In genomic region chr5:65678826-65679225, GRCm38 (mm10) we compare ENCODE assay signal across 14 mouse cellular contexts. TPM values are rescaled to one million over a fixed set of nuclear protein-coding genes. Genes with fewer than 3 reads are reported as not detected.
DNase-seq lines count a peak whose midpoint lies in the region; ATAC-seq and TF ChIP-seq lines count a peak whose summit lies in the region.
"Had no signal": no experiment of that assay in that cellular context is flagged by ENCODE, and none has a peak within 500 bp of the region (broad histone marks: within the 10 kb centered on the region; RNA-seq: fewer than 3 reads in every experiment).

No protein-coding gene starts in this region.

- H3K4me1 ChIP-seq in megakaryocyte, embryonic 14.5 days, result peaks cover 34% of the 10 kb centered on the region
- peaks cover 5% of the 10 kb centered on the region for H3K4me1 ChIP-seq in heart, adult 2 months (ENCODE audit: control insufficient read depth, insufficient read depth, low read length)
- H3K4me1 ChIP-seq: embryonic facial prominence, embryonic 12.5 days; limb, embryonic 13.5 days had no signal

- H3K27ac ChIP-seq in gastrocnemius, adult 2 months, result peak overlapping the region; percentile 76
- H3K27ac ChIP-seq in heart, adult 2 months, result peak overlapping the region; percentile 19
- H3K27ac ChIP-seq: embryonic facial prominence, embryonic 12.5 days; limb, embryonic 13.5 days had no signal

- TF ChIP-seq EP300 in heart, adult 2 months (IDR thresholded peaks at IDR 0.05; ENCODE audit: insufficient read depth, low read depth, low read length), result no peak

- H3K79me2 ChIP-seq in heart, adult 2 months (replicated peaks; ENCODE audit: control insufficient read depth, insufficient read depth, low read length), result peaks cover 2% of the 10 kb centered on the region

- H3K4me3 ChIP-seq in gastrocnemius, adult 2 months, result peak overlapping the region; percentile 21; the same call in 1 of the 2 replicates
- H3K4me3 ChIP-seq in megakaryocyte, embryonic 14.5 days (replicated peaks), result peak overlapping the region; percentile 19
- no peak overlapping the region for H3K4me3 ChIP-seq in heart, adult 2 months
- H3K4me3 ChIP-seq: embryonic facial prominence, embryonic 12.5 days; limb, embryonic 13.5 days had no signal

- peaks cover 70% of the 10 kb centered on the region for H3K36me3 ChIP-seq in megakaryocyte, embryonic 14.5 days (replicated peaks; ENCODE audit: low read length)
- H3K36me3 ChIP-seq in heart, adult 2 months (ENCODE audit: control insufficient read depth, insufficient read depth, low read length), result peaks cover 9% of the 10 kb centered on the region

- DNase-seq in gastrocnemius, adult 2 months, result peak; percentile 74
- DNase-seq in gastrocnemius, postnatal 10 days, result no peak
- peak; percentile 38 to 56 for DNase-seq in heart, adult 2 months
- peak; percentile 54 for DNase-seq in heart, postnatal 4 days
- no peak for DNase-seq in ovary, postnatal 10 days (ENCODE audit: low spot score)
- DNase-seq in kidney, postnatal 36 days, result no peak
- DNase-seq: cerebellum, adult 9-11 months; kidney, postnatal 4 days; thymus, postnatal 14 days had no signal

- no peak for ATAC-seq in megakaryocyte, adult 5-6 weeks (ENCODE audit: poor library complexity, severe bottlenecking)
- ATAC-seq: Patski had no signal

- H3K9ac ChIP-seq in heart, adult 2 months (ENCODE audit: low read depth, low read length), result no peak overlapping the region
- H3K9ac ChIP-seq: embryonic facial prominence, embryonic 12.5 days; limb, embryonic 13.5 days had no signal

- WGBS in heart, adult 2 months, result 49% methylated on average over 5 of the region's 5 CpGs

- TF ChIP-seq CTCF in gastrocnemius, adult 2 months (IDR thresholded peaks at IDR 0.05), result no peak
- TF ChIP-seq CTCF in heart, adult 2 months (IDR thresholded peaks at IDR 0.05), result no peak

- intact Hi-C loops in gastrocnemius, adult 2 months (cut with DNase I), result no loop called here
- intact Hi-C loops in heart, adult 2 months (cut with DNase I), result no loop called here

- no peaks in the 10 kb centered on the region for H3K9me3 ChIP-seq in megakaryocyte, embryonic 14.5 days
- H3K9me3 ChIP-seq: embryonic facial prominence, embryonic 12.5 days had no signal

- H3K27me3 ChIP-seq in megakaryocyte, embryonic 14.5 days (replicated peaks), result no peaks in the 10 kb centered on the region
- H3K27me3 ChIP-seq in heart, adult 2 months (ENCODE audit: control insufficient read depth, insufficient read depth, low read length), result no peaks in the 10 kb centered on the region
- H3K27me3 ChIP-seq: embryonic facial prominence, embryonic 12.5 days; limb, embryonic 13.5 days; Patski had no signal

- no peak for TF ChIP-seq POLR2A in heart, adult 2 months (IDR thresholded peaks at IDR 0.05; ENCODE audit: insufficient read depth, low read depth, low read length)

RNA-seq across cellular contexts. Expression of gene Pds5a, which starts 19.2 kb away (rescaled TPM):
- 10 to 100 TPM; 46.7 to 49.0 TPM for total RNA-seq in gastrocnemius, adult 2 months (2021)
- 10 to 100 TPM; 47.5 to 59.1 TPM for total RNA-seq in gastrocnemius, postnatal 10 days (2021)
- polyA plus RNA-seq in megakaryocyte, embryonic 14.5 days (2012; ENCODE audit: insufficient read depth, low replicate concordance), result 1.8 and 4.8 TPM in 2 replicates
- 159 and 200 TPM in 2 replicates for total RNA-seq in megakaryocyte, adult 5-6 weeks (2015)
- total RNA-seq in megakaryocyte, adult 5-6 weeks (2017), result 162 and 176 TPM in 2 replicates
- 10 to 100 TPM; 54.8 to 65.4 TPM for total RNA-seq in heart, adult 2 months (2021)
- 14.8 and 25.6 TPM in 2 replicates for polyA plus RNA-seq in heart, adult 2 months (2012; rRNA removed)
- total RNA-seq in heart, postnatal 4 days (2021), result 10 to 100 TPM; 88.1 to 93.2 TPM

Comparison
In these comparisons a context has a peak if more than half of its experiments do, and no peak if none do; other contexts are left out.
1. DNase-seq: peak in gastrocnemius, adult 2 months (single experiment), heart, adult 2 months (2 of 2) and heart, postnatal 4 days (single experiment); none in gastrocnemius, postnatal 10 days (single experiment), ovary, postnatal 10 days (single experiment) and kidney, postnatal 36 days (0 of 2).